Mouse (Mus musculus) megakaryocyte, embryonic 14.5 days (primary cell): ENCODE results near the gene Sycn.

Experiments used
- FLI1 ChIP-seq: IDR thresholded peaks from 2 replicates; pipeline ENCODE4 v1.6.1; 2012; ENCODE audit warnings: low read length, inconsistent platforms, mixed read lengths
- GATA1 ChIP-seq: IDR thresholded peaks from 3 replicates; pipeline ENCODE4 v1.6.1; 2012; ENCODE audit warnings: mixed read lengths, low read length, inconsistent platforms, borderline replicate concordance

DNA sequence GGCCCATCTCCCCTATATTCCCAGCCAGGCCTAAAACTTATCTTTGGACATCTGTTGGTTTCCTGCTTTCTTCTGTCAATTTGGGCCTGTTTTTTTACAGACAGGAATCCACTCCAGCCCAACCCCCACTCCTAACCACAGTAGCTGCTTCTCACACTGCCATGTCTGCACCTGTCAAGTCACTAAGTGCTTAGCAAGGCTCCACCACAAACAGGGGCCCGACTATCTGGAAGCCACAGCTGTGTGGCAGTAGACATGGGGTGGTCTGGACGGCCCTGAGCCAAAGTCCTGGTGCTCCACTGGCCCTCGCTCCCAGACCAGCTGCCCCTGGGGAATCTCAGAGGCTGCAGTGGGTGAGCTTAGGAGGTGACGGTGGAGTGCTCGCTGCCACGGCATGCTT, 17.0 kb downstream of the Sycn start:
- TF ChIP-seq GATA1 (no peak), FLI1 (no peak)
